Mouse (Mus musculus) bone marrow macrophage, adult 2 months (primary cell): ENCODE measurements around the gene 1190005I06Rik. TPM values are rescaled to one million over a fixed set of nuclear protein-coding genes. Genes with fewer than 3 reads are reported as not detected.

Experiments
- H3K27ac ChIP-seq: 2 replicates; pipeline ENCODE4 v1.5.1; 2012; ENCODE audit warnings: low read depth, low read length; ENCODE audit not compliant: insufficient read depth
- H3K4me1 ChIP-seq: 2 replicates; pipeline ENCODE4 v1.6.1; 2012; ENCODE audit warnings: low read length; ENCODE audit not compliant: control insufficient read depth, insufficient read depth
- H3K4me3 ChIP-seq: 2 replicates; pipeline ENCODE4 v1.5.1; 2012; ENCODE audit warnings: mild to moderate bottlenecking, low read length, moderate library complexity; ENCODE audit not compliant: insufficient read depth
- CTCF ChIP-seq: IDR thresholded peaks from 2 replicates; pipeline ENCODE4 v1.5.1; 2012; ENCODE audit warnings: low read depth, mild to moderate bottlenecking, low read length, moderate library complexity
- POLR2A ChIP-seq: IDR thresholded peaks from 2 replicates; pipeline ENCODE4 v1.6.1; 2012; ENCODE audit warnings: mild to moderate bottlenecking, low read depth, low read length, borderline replicate concordance
- polyA plus RNA-seq: library from polyadenylated mRNA; stranded (reverse); fragments of >200 nt; gene quantifications from 2 replicates; pipeline ENCODE4 v1.2.4, GENCODE M21; 2012; ENCODE audit not compliant: missing spikeins, insufficient read depth, insufficient read length

The 1190005I06Rik gene
- polyA plus RNA-seq, 1 experiment = 1.1 TPM

GRCm38 (mm10) chr8:120561539-120562435, 85.6 kb downstream of the 1190005I06Rik start:
- Histone ChIP-seq H3K4me1 (peaks cover 51% of the 10 kb centered on the region), H3K27ac (no peak overlapping the region), H3K4me3 (no peak overlapping the region)
- TF ChIP-seq POLR2A (no peak), CTCF (peak; percentile 66)

GRCm38 (mm10) chr8:120560535-120560934, 86.9 kb downstream of the 1190005I06Rik start:
- TF ChIP-seq CTCF (no peak), POLR2A (no peak)
- Histone ChIP-seq H3K4me3 (no peak overlapping the region), H3K4me1 (peaks cover 47% of the 10 kb centered on the region), H3K27ac (no peak overlapping the region)

- H3K4me1 ChIP-seq = peaks cover 38% of the 10 kb centered on the region
- H3K27ac ChIP-seq = no peak overlapping the region
- no peak overlapping the region for H3K4me3 ChIP-seq
- TF ChIP-seq CTCF (no peak), POLR2A (no peak)
Observed at GRCm38 (mm10) chr8:120559654-120560053, 87.8 kb downstream of the 1190005I06Rik start.

Other genes with a start within 250 kb of the 1190005I06Rik start
- gene Gins2, start 58.3 kb downstream of the 1190005I06Rik start, polyA plus RNA-seq = 16.7 and 23.1 TPM in 2 replicates
- gene Gm27021, start 20.4 kb upstream of the 1190005I06Rik start, polyA plus RNA-seq = not detected in 2 replicates
- gene Cox4i1, start 20.6 kb upstream of the 1190005I06Rik start, polyA plus RNA-seq = 607 and 651 TPM in 2 replicates
- gene Emc8, start 20.9 kb upstream of the 1190005I06Rik start, polyA plus RNA-seq = 56.5 and 61.3 TPM in 2 replicates
- gene Irf8, start 88.7 kb upstream of the 1190005I06Rik start, polyA plus RNA-seq = 157 and 163 TPM in 2 replicates